Mouse (Mus musculus) hindbrain, embryonic 15.5 days (tissue): ENCODE data around the gene Ky. TPM values are rescaled to one million over a fixed set of nuclear protein-coding genes. Genes with fewer than 3 reads are reported as not detected.

Experiments
- ATAC-seq: fragments of 200-750 bp; cut with Nextera tagmentation; 2 replicates; pipeline ENCODE4 v1.8.0; 2017; ENCODE audit warnings: low read depth, moderate number of reproducible peaks, moderate TSS enrichment; ENCODE audit not compliant: low FRiP score
- H3K27ac ChIP-seq: fragments of 300-500 bp; sonication (generic); replicated peaks from 2 replicates; pipeline ENCODE4 v1.5.1; 2015; ENCODE audit warnings: mild to moderate bottlenecking, inconsistent platforms
- H3K27me3 ChIP-seq: fragments of 300-500 bp; sonication (generic); 2 replicates; pipeline ENCODE4 v1.6.1; 2015; ENCODE audit warnings: control low read depth, inconsistent platforms
- H3K36me3 ChIP-seq: fragments of 300-500 bp; sonication (generic); 2 replicates; pipeline ENCODE4 v1.6.1; 2015; ENCODE audit warnings: control low read depth, inconsistent platforms
- H3K4me1 ChIP-seq: fragments of 300-500 bp; sonication (generic); replicated peaks from 2 replicates; pipeline ENCODE4 v1.6.1; 2015; ENCODE audit warnings: control low read depth, inconsistent platforms
- H3K4me2 ChIP-seq: fragments of 300-500 bp; sonication (generic); 2 replicates; pipeline ENCODE4 v1.6.1; 2015; ENCODE audit warnings: moderate library complexity, mild to moderate bottlenecking, inconsistent platforms
- H3K4me3 ChIP-seq: fragments of 300-500 bp; sonication (generic); 2 replicates; pipeline ENCODE4 v1.5.1; 2015; ENCODE audit warnings: mild to moderate bottlenecking, inconsistent platforms
- H3K9ac ChIP-seq: fragments of 300-500 bp; sonication (generic); 2 replicates; pipeline ENCODE4 v1.6.1; 2015; ENCODE audit warnings: inconsistent platforms
- H3K9me3 ChIP-seq: fragments of 300-500 bp; sonication (generic); 2 replicates; pipeline ENCODE4 v1.6.1; 2016; ENCODE audit warnings: control low read depth, inconsistent platforms
- WGBS: fragments of 180-500 bp; shearing (Covaris S2); methylation state at CpG from one replicate; pipeline ENCODE4 v1.1.7; 2015; 5-methylcytosine and 5-hydroxymethylcytosine counted together
- polyA plus RNA-seq: library from polyadenylated mRNA; unstranded; fragments of >200 nt; fragmentation: Nextera tagmentation; extraction: Ambion mirVana; gene quantifications from 2 replicates; pipeline ENCODE4 v1.2.1, GENCODE M21; 2015

Gene Ky
- polyA plus RNA-seq, 1 experiment from 2014 or later, result 1.2 TPM

DNA sequence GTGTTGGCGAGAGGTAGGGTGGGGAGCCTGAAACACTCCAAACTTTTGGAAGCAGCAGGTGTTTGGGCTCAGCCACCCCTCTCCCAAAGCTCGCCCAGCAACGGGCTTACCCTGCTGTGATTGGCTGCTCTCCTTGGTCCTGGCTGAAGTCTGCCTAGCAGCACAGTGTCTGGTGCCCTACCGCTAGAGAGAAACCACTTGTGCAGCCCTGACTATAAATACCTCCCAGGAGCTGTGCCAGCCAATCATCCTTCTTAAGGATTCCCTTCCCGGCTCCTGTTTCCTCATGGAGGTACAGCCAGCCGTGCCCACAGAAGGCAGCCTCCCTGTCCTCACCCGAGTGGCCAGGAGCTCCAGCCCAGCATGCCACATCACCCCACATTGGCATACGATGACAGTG lies 5.9 kb downstream of the Ky start:
- H3K4me3 ChIP-seq, result no peak overlapping the region
- no peaks in the 10 kb centered on the region for H3K9me3 ChIP-seq
- 0 out of 2 replicates have a peak, but pooled peaks have one; percentile 27 for ATAC-seq
- H3K9ac ChIP-seq, result no peak overlapping the region
- WGBS, result 48% methylated on average over 8 of the region's 8 CpGs
- no peak overlapping the region for H3K27ac ChIP-seq
- peaks cover 2% of the 10 kb centered on the region; the same call in 1 of the 2 replicates for H3K4me1 ChIP-seq
- no peaks in the 10 kb centered on the region for H3K36me3 ChIP-seq
- H3K4me2 ChIP-seq, result no peak overlapping the region
- peaks cover 11% of the 10 kb centered on the region; the same call in 1 of the 2 replicates for H3K27me3 ChIP-seq

DNA sequence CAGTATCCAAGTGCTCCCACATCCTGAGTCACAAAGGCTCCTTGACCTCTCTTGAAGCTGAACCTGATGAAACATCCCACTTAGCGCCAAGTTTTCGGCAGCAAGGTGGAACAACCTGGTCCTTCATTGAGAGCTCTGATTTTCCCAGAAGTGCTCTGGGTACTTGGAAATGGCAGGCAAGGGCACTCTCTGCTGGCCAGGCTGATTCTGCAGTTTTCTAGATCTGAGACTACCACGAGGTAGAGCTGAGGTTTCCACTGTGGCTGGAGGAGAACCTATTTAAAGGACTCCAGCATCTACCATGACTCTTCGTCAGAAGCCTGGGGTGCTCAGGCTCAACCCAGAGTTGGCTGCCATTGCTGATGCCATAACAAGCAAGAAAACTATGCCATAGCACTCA lies 8.0 kb downstream of the Ky start:
- no peaks in the 10 kb centered on the region for H3K36me3 ChIP-seq
- no peaks in the 10 kb centered on the region for H3K9me3 ChIP-seq
- H3K4me1 ChIP-seq, result no peaks in the 10 kb centered on the region
- H3K9ac ChIP-seq, result no peak overlapping the region
- H3K4me2 ChIP-seq, result no peak overlapping the region
- H3K27ac ChIP-seq, result no peak overlapping the region
- no peak for ATAC-seq
- no peak overlapping the region for H3K4me3 ChIP-seq
- no peaks in the 10 kb centered on the region for H3K27me3 ChIP-seq
- 87% methylated on average over 4 of the region's 4 CpGs for WGBS

GRCm38 (mm10) chr9:102518443-102518842 lies 12.9 kb downstream of the Ky start:
- no peak overlapping the region for H3K4me2 ChIP-seq
- no peak for ATAC-seq
- H3K4me1 ChIP-seq, result no peaks in the 10 kb centered on the region
- no peaks in the 10 kb centered on the region for H3K36me3 ChIP-seq
- H3K9ac ChIP-seq, result no peak overlapping the region
- no peaks in the 10 kb centered on the region for H3K9me3 ChIP-seq
- H3K4me3 ChIP-seq, result no peak overlapping the region
- H3K27ac ChIP-seq, result no peak overlapping the region
- no peaks in the 10 kb centered on the region for H3K27me3 ChIP-seq
- WGBS, result 87% methylated on average over 9 of the region's 9 CpGs

- no peak for ATAC-seq
Observed at GRCm38 (mm10) chr9:102521396-102521795, 15.8 kb downstream of the Ky start.

DNA sequence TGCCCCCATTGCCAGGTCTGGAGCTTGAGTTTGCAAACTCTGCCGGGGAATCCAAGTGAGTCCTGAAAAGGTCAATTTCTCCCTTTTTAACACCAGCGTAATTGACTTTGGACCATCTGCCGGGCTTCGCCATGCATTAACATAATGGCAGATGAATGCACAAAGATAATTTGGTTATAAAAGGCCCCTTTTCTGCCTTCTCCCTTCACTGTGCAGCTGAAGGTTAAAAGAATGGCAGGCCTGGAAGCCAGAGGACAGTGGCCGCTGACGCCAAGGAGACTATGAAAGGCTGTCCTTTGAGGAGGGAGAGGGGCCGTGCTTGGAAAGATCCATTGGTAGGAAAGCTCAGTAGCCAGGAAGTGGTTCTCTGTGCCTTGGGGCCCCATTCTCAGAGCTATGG lies 22.6 kb downstream of the Ky start:
- H3K9ac ChIP-seq, result no peak overlapping the region
- H3K4me2 ChIP-seq, result no peak overlapping the region
- 21% methylated on average over 7 of the region's 7 CpGs for WGBS
- peaks cover 17% of the 10 kb centered on the region; the same call in 1 of the 2 replicates for H3K4me1 ChIP-seq
- no peak overlapping the region for H3K4me3 ChIP-seq
- H3K27ac ChIP-seq, result no peak overlapping the region
- no peaks in the 10 kb centered on the region for H3K36me3 ChIP-seq
- ATAC-seq, result 0 out of 2 replicates have a peak, but pooled peaks have one; percentile 48
- no peaks in the 10 kb centered on the region for H3K9me3 ChIP-seq
- no peaks in the 10 kb centered on the region for H3K27me3 ChIP-seq

More at GRCm38 (mm10) chr9:102521396-102521795, 15.8 kb downstream of the Ky start:
- Histone ChIP-seq H3K4me3 (no peak overlapping the region), H3K36me3 (no peaks in the 10 kb centered on the region), H3K27me3 (no peaks in the 10 kb centered on the region), H3K27ac (no peak overlapping the region), H3K9ac (no peak overlapping the region), H3K4me1 (no peaks in the 10 kb centered on the region), H3K9me3 (no peaks in the 10 kb centered on the region), H3K4me2 (no peak overlapping the region)
- 75% methylated on average over 4 of the region's 4 CpGs for WGBS

GRCm38 (mm10) chr9:102528561-102528960 lies 23.0 kb downstream of the Ky start:
- Histone ChIP-seq H3K27me3 (no peaks in the 10 kb centered on the region), H3K9me3 (no peaks in the 10 kb centered on the region), H3K36me3 (no peaks in the 10 kb centered on the region), H3K27ac (no peak overlapping the region), H3K9ac (no peak overlapping the region), H3K4me3 (no peak overlapping the region), H3K4me1 (peaks cover 17% of the 10 kb centered on the region; the same call in 1 of the 2 replicates), H3K4me2 (no peak overlapping the region)
- 60% methylated on average over 7 of the region's 7 CpGs for WGBS
- no peak; the same call in 1 of the 2 replicates for ATAC-seq

- 82% methylated on average over 3 of the region's 3 CpGs for WGBS
- Histone ChIP-seq H3K4me2 (no peak overlapping the region), H3K27me3 (no peaks in the 10 kb centered on the region), H3K4me3 (no peak overlapping the region), H3K27ac (no peak overlapping the region), H3K9me3 (no peaks in the 10 kb centered on the region), H3K4me1 (peaks cover 17% of the 10 kb centered on the region; the same call in 1 of the 2 replicates), H3K36me3 (no peaks in the 10 kb centered on the region), H3K9ac (no peak overlapping the region)
- no peak for ATAC-seq
Observed at GRCm38 (mm10) chr9:102529008-102529407, 23.5 kb downstream of the Ky start.

- WGBS, result 63% methylated on average over 21 of the region's 21 CpGs
- no peak overlapping the region for H3K4me2 ChIP-seq
- no peak overlapping the region for H3K9ac ChIP-seq
- H3K9me3 ChIP-seq, result no peaks in the 10 kb centered on the region
- peaks cover 17% of the 10 kb centered on the region; the same call in 1 of the 2 replicates for H3K4me1 ChIP-seq
- no peaks in the 10 kb centered on the region for H3K36me3 ChIP-seq
- no peak overlapping the region for H3K27ac ChIP-seq
- no peak overlapping the region for H3K4me3 ChIP-seq
- ATAC-seq, result no peak
- H3K27me3 ChIP-seq, result no peaks in the 10 kb centered on the region
Observed at GRCm38 (mm10) chr9:102531051-102531892, 25.7 kb downstream of the Ky start.

DNA sequence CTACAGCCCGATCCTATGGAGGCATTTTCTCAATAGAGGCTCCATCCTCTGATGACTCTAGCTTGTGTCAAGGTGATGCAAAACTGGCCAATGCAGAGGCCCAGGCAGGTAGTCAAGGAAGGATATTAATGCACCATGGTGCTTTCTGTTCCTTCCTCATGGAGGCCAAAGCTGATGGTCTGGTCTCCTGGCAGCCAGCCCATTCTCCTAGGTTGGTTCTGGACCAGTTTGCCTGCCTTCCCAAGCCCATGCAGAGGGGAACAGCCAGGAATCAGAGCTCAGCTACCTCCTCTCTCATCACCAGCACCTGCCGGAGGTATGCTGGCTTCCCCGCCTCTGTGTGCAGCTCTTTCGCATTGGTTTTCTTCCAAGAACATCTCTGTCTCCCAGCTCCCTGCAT lies 31.4 kb downstream of the Ky start:
- H3K36me3 ChIP-seq, result no peaks in the 10 kb centered on the region
- WGBS, result 93% methylated on average over 4 of the region's 4 CpGs
- H3K4me3 ChIP-seq, result no peak overlapping the region
- H3K9me3 ChIP-seq, result no peaks in the 10 kb centered on the region
- no peak overlapping the region for H3K4me2 ChIP-seq
- H3K27ac ChIP-seq, result no peak overlapping the region
- peaks cover under 1% of the 10 kb centered on the region; the same call in 1 of the 2 replicates for H3K4me1 ChIP-seq
- H3K27me3 ChIP-seq, result no peaks in the 10 kb centered on the region
- no peak overlapping the region for H3K9ac ChIP-seq
- no peak for ATAC-seq

DNA sequence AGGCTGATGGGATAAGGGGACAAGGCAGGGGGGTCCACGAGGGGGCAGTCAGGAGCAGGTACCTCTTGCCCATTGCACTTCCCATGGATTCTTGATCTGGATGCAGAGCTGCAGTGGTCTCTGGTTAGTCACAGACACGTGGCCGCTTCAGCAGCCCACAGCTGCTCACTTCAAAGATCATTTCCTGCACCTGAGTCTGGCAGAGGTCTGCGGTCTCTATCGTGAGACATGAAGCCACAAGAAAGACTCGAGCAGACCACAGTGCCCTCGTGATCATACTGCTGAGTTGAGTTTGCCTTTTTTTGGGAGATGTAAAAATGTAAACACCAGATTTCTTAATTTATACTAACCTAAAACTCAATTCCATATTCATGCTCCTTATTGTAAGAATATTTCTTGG lies 34.1 kb downstream of the Ky start:
- ATAC-seq, result no peak
- no peaks in the 10 kb centered on the region for H3K36me3 ChIP-seq
- H3K9me3 ChIP-seq, result no peaks in the 10 kb centered on the region
- H3K4me3 ChIP-seq, result no peak overlapping the region
- no peaks in the 10 kb centered on the region for H3K27me3 ChIP-seq
- H3K4me1 ChIP-seq, result peaks cover 18% of the 10 kb centered on the region
- H3K9ac ChIP-seq, result no peak overlapping the region
- 74% methylated on average over 7 of the region's 7 CpGs for WGBS
- H3K27ac ChIP-seq, result no peak overlapping the region
- no peak overlapping the region for H3K4me2 ChIP-seq

DNA sequence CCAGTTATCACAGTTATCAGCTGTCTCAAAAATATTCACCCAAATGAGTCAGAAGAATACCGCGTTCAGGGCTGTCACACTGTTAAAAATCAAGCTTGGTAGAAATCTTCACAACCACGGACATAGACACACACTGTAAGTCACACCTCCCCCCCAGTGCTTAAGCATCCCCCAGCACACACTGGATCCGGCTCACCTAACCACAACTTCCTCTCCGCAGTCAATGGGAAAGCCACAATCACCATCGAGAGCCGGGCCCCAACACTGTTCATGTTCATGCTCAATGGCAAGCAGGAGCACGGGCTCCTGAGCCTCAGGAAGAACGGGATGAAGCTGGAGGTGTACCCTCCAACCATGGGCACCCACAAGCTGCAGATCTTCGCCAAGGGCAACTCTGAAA lies 36.1 kb downstream of the Ky start:
- Histone ChIP-seq H3K4me2 (no peak overlapping the region), H3K4me3 (no peak overlapping the region), H3K4me1 (peaks cover 37% of the 10 kb centered on the region), H3K27ac (no peak overlapping the region), H3K9ac (no peak overlapping the region), H3K36me3 (no peaks in the 10 kb centered on the region), H3K9me3 (no peaks in the 10 kb centered on the region), H3K27me3 (no peaks in the 10 kb centered on the region)
- 94% methylated on average over 10 of the region's 10 CpGs for WGBS
- no peak for ATAC-seq

DNA sequence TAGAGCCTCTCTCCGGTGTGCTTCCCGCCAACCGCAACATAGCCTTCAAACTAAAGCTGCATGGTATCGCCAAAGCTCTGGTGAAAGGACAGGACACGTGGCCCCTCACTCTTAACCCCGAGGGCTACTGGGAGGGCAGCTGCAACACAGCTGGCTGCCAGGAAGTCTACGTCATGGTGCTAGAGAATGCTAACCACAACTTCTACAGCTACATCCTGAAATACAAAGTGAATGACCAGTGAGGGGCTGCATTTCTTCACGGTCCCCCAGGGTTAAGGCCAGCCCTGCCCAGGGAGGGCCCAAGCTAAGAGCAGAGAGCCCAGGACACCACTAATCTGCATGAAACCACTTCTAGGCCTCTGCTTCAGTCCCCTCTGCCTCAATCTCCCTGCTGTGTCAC lies 37.0 kb downstream of the Ky start:
- H3K27ac ChIP-seq, result no peak overlapping the region
- no peaks in the 10 kb centered on the region for H3K9me3 ChIP-seq
- no peak overlapping the region for H3K4me2 ChIP-seq
- no peak overlapping the region for H3K4me3 ChIP-seq
- no peak for ATAC-seq
- 72% methylated on average over 8 of the region's 8 CpGs for WGBS
- H3K4me1 ChIP-seq, result peaks cover 46% of the 10 kb centered on the region
- no peak overlapping the region for H3K9ac ChIP-seq
- no peaks in the 10 kb centered on the region for H3K27me3 ChIP-seq
- H3K36me3 ChIP-seq, result no peaks in the 10 kb centered on the region
